Mouse (Mus musculus): Measurements from ENCODE around the gene AU040320.

The AU040320 gene

GRCm38 (mm10) chr4:126753268-126754230 lies at the start of gene AU040320, which contains the start of gene Ncdn:
Gene AU040320 (plus strand): TSS chr4:126753544.
Gene Ncdn (minus strand): TSS chr4:126753438.
- DNase-seq, result peak; percentile 96 to 99

GRCm38 (mm10) chr4:126706630-126707438 lies 46.5 kb upstream of the AU040320 start:
- DNase-seq, result no peak

GRCm38 (mm10) chr4:126707439-126707826 lies 45.9 kb upstream of the AU040320 start:
- DNase-seq, result no peak

- DNase-seq, result no peak
Measured at GRCm38 (mm10) chr4:126732111-126732510, 21.2 kb upstream of the AU040320 start.

DNA sequence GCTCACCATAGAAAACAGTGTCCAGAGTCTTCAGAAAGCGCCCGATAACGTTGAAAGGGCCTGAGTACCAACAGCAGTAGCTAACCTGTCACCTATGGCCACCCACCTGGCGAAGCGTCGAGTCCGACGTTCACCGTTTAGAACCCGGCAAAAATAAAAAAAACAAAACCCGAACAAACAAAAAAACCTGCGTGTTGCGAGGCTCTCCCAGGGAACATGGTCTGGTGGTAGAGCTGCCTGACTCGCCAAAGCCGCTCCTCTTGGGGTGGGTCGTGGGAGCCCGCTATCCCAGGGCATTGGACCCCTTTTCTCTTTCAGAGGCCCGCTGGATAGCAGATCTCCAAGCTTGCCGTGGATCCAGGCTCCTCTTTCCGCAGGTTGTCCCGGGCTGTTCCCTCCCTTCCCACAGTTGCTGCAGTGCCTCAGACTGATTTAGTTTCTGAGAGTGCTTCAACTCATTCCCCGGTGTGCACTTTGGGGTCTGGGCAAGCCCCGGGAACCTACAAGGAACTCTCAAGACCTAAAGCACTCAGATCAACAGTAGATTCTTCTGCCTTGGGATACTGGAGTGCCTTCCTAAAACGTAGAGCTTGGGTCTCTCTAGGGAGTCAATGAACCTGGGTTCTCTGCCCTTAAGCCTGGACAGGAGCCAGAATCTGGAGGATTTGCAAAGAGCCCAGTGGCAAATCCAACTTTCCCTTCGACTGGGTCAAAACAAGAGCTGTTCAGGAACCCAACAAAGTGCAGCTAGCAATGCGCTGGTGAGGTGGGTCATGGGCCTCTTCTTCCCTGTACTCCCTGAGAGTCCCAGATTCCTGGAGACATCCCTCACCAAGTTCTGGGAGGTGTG lies 20.6 kb upstream of the AU040320 start:
- no peak for DNase-seq

GRCm38 (mm10) chr4:126734001-126734603 lies 19.2 kb upstream of the AU040320 start:
- DNase-seq, result no peak

DNA sequence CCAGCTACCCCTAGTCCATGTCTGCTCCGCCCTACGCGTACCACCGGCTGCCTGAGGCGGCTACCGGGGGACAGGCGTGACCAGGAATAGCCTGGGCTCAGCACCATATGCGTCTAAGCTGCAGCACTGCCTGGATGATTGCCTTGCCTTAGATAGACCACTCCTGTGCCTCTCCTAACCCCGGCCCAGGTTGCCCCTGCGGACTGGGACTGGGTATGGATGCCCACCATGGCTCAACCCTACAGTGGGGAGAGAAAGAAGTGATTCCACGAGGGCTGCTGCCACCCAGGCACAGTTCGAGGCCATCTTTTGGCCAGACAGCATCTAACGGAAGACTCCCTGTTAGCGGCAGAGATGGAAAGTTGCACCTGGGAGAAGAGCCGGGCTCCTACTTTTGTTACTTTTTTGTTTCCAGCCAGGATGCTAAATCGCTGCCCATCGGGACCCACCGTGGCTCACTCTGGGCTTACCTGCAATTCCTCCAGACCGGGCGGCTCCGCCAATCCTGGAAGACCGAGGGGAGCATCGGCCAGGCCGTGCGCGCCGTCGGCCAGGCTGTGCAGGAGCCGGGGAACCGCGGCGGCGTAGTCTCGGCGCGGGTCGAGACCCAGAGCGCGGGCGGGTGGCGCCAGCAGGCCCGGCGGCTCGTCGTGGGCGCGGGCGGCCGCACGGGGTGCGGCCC lies 18.5 kb upstream of the AU040320 start:
- no peak for DNase-seq

DNA sequence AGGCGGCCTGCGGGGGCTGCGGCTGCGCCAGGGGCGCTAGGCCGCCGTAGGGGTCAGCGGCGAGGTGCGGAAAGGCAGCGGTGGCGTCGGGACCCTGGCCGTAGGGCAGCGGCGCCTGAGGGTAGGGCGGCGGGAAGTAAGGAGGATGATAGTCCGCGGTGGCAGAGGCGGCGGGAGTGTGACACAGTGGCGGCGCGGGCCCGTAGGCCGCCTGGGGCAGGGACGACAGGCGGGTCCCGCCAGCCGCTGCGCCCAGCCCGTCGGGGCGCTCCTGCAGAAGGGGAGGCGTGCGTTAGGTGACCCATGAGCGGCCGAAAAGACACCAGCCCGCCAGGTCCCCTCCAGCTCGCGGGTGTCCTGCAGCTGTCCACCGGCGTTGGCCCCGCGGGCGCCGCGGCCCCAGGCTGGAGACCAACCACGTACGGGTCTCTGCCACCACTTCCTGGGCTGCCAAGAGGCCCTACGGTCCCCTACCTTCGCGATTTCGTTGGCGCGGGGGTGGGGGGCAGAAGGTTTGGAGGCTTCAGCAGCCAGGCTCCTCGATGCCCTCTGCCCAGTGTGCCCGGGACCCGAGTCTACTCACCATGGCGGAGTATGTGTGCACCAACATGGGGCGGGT lies 17.9 kb upstream of the AU040320 start:
- DNase-seq, result no peak

DNA sequence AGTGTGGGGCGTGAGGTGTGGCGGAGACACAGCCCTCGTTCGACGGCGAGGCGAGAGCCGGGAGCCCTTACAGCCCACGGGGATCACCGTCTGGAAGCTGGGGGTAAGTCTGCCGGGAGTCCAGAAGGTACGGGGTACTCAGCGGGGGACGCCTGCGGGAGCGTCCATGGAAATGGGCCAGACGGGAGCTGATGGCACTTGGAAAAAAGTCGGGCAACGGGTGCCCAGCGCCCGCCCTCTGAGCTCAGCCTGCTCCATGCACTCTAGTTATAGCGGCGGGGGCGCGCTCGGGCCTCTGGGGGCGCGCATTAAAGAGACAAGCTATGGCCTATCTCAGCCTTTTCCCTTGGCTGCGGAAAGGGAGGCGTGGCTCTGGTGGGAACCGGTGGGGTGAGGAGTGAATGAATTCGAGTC lies 17.3 kb upstream of the AU040320 start, which contains the start of gene Tfap2e:
Gene Tfap2e (minus strand): TSS at position 240 of the 414 bp plus-strand sequence.
- peak in 1 of 2 experiments; percentile 23 for DNase-seq

DNA sequence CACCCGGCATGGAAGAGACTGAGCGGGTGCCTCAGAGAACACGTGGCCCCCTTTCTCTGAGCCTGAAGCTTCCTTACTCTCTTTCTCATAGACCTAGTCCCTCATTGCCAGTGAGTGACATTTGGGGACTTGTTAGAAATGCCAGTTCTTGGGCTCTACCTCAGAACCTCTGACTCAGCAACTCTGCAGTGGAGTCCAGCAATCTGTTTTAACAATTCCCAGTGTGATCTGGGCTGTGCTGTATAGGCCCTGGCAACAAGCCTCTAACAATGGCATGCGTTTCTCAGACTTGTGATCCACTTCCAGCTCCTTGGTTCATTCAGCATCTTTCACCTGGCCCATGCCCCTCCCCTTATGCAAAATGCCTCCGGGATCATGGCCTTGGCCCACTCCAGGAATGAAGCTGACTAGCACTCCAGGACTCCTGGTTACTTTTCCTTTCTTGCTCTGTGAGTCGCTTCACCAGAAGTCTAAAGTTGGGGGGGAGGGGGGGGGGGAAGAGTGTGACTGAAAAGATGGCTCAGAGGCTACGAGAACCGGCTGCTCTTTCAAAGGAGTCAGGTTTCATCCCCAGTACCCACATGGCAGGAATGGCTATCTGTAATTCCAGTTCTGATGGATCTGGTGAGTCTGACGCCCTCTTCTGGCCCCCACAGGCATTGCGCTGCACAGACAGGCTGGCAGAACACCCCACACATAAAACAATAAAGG lies 13.2 kb upstream of the AU040320 start:
- no peak for DNase-seq

GRCm38 (mm10) chr4:126741448-126741847 lies 11.9 kb upstream of the AU040320 start:
- peak; percentile 86 to 87 for DNase-seq

GRCm38 (mm10) chr4:126742976-126743375 lies 10.4 kb upstream of the AU040320 start:
- no peak for DNase-seq

GRCm38 (mm10) chr4:126743713-126744112 lies 9.6 kb upstream of the AU040320 start:
- DNase-seq, result peak in 1 of 2 experiments; percentile 18

GRCm38 (mm10) chr4:126744831-126745230 lies 8.5 kb upstream of the AU040320 start:
- DNase-seq, result peak; percentile 59 to 69

- DNase-seq, result peak; percentile 67 to 75
Measured at GRCm38 (mm10) chr4:126745506-126746193, 7.7 kb upstream of the AU040320 start.

DNA sequence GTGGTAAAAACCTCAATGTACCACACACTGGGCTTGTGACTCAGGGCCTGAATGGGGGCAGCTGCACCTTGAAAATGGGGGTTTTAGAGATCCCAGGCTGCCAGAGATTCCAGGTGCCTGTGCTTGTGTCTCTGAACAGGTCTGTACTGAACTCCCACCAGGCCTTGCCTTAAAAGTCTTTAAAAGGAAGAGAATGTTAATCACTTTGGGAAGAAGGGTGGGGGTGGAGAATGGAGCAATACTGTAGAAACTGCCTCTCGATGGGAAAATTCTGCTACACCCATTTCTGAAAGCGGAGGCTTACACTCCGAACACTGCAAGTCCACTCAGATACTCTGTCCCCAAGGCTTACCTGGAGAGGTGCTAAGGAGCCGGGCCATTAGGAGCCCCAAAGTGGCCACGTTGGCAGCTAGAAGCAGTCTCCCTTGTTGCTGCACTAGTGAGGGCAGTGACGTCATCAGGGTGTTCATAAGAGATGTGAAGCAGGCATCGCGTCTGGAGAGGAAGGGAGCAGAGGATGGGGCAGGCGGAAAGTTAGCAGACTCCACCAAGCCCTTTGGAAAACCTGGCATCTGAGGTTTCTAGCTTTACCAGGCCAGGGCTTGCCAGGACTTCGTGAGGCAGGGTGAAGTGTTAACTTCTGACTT lies 7.0 kb upstream of the AU040320 start:
- DNase-seq, result peak in 1 of 2 experiments; percentile 16

DNA sequence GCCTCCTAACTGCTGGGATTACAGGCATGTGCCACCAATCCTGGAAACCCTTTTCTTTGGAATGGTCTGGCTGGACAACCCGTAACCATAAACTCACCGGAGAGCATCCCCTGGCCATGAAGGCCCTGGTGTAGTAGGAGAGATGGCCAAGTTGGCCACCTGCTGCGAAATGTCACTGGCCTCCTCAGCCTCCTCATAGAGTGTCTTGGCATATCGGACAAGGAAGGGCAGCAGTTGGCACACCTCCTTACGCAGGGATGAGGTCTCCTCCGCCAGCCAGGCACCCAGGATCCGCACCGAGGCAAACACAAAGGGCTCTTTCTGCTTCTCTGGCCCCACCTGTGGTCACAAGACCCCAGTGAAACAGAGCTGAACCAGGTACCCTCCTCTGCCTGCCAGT lies 5.0 kb upstream of the AU040320 start:
- peak; percentile 37 to 48 for DNase-seq

GRCm38 (mm10) chr4:126749553-126749952 lies 3.8 kb upstream of the AU040320 start:
- no peak for DNase-seq

All from cerebellum, adult 18-20 months (tissue).